Mouse (Mus musculus): ENCODE results near the gene Tbx21. TPM values are rescaled to one million over a fixed set of nuclear protein-coding genes. Genes with fewer than 3 reads are reported as not detected.

Tbx21 gene
- polyA plus RNA-seq, 1 experiment from 2014 or later: not detected

GRCm38 (mm10) chr11:97127470-97128223 lies 12.5 kb upstream of the Tbx21 start:
- WGBS: 22% methylated on average over 19 of the region's 19 CpGs

GRCm38 (mm10) chr11:97126645-97127468 lies 11.7 kb upstream of the Tbx21 start:
- H3K9me3 ChIP-seq (ENCODE audit: control insufficient read depth, low read length): no peaks in the 10 kb centered on the region
- no peak overlapping the region for H3K27ac ChIP-seq (ENCODE audit: low read depth, low read length)
- peak overlapping the region; percentile 61 for H3K9ac ChIP-seq (ENCODE audit: low read depth, low read length)
- peaks cover 10% of the 10 kb centered on the region; the same call in 1 of the 2 replicates for H3K27me3 ChIP-seq (replicated peaks; ENCODE audit: control insufficient read depth, insufficient read depth, low read length)
- H3K4me1 ChIP-seq (replicated peaks; ENCODE audit: control insufficient read depth, insufficient read depth, low read length): peaks cover 9% of the 10 kb centered on the region; the same call in 1 of the 2 replicates
- H3K36me3 ChIP-seq (ENCODE audit: control insufficient read depth, insufficient read depth, low read length): no peaks in the 10 kb centered on the region
- peak; percentile 69 for DNase-seq (ENCODE audit: low spot score)
- H3K4me2 ChIP-seq: peak overlapping the region; percentile 91
- ATAC-seq (replicated peaks; ENCODE audit: low FRiP score): peak; percentile 82
- 3% methylated on average over 32 of the region's 32 CpGs for WGBS
- H3K4me3 ChIP-seq (ENCODE audit: low read depth, low read length): peak overlapping the region; percentile 58

More at GRCm38 (mm10) chr11:97127470-97128223, 12.5 kb upstream of the Tbx21 start:
- Histone ChIP-seq H3K9ac (ENCODE audit: low read depth, low read length) (peak overlapping the region; percentile 61), H3K4me3 (ENCODE audit: low read depth, low read length) (peak overlapping the region; percentile 58), H3K27ac (ENCODE audit: low read depth, low read length) (no peak overlapping the region), H3K4me1 (replicated peaks; ENCODE audit: control insufficient read depth, insufficient read depth, low read length) (peaks cover 9% of the 10 kb centered on the region; the same call in 1 of the 2 replicates), H3K36me3 (ENCODE audit: control insufficient read depth, insufficient read depth, low read length) (no peaks in the 10 kb centered on the region), H3K9me3 (ENCODE audit: control insufficient read depth, low read length) (no peaks in the 10 kb centered on the region), H3K4me2 (peak overlapping the region; percentile 91), H3K27me3 (replicated peaks; ENCODE audit: control insufficient read depth, insufficient read depth, low read length) (peaks cover 12% of the 10 kb centered on the region; the same call in 1 of the 2 replicates)
- ATAC-seq (replicated peaks; ENCODE audit: low FRiP score) (no peak), DNase-seq (ENCODE audit: low spot score) (no peak)

GRCm38 (mm10) chr11:97124266-97125036 lies 9.3 kb upstream of the Tbx21 start:
- Histone ChIP-seq H3K9me3 (ENCODE audit: control insufficient read depth, low read length) (no peaks in the 10 kb centered on the region), H3K27me3 (replicated peaks; ENCODE audit: control insufficient read depth, insufficient read depth, low read length) (peaks cover 17% of the 10 kb centered on the region), H3K36me3 (ENCODE audit: control insufficient read depth, insufficient read depth, low read length) (no peaks in the 10 kb centered on the region), H3K9ac (ENCODE audit: low read depth, low read length) (no peak overlapping the region), H3K4me1 (replicated peaks; ENCODE audit: control insufficient read depth, insufficient read depth, low read length) (peaks cover 18% of the 10 kb centered on the region), H3K4me2 (no peak overlapping the region), H3K27ac (ENCODE audit: low read depth, low read length) (no peak overlapping the region), H3K4me3 (ENCODE audit: low read depth, low read length) (no peak overlapping the region)
- WGBS: 61% methylated on average over 10 of the region's 10 CpGs
- DNase-seq (ENCODE audit: low spot score) (no peak), ATAC-seq (replicated peaks; ENCODE audit: low FRiP score) (no peak)

DNA sequence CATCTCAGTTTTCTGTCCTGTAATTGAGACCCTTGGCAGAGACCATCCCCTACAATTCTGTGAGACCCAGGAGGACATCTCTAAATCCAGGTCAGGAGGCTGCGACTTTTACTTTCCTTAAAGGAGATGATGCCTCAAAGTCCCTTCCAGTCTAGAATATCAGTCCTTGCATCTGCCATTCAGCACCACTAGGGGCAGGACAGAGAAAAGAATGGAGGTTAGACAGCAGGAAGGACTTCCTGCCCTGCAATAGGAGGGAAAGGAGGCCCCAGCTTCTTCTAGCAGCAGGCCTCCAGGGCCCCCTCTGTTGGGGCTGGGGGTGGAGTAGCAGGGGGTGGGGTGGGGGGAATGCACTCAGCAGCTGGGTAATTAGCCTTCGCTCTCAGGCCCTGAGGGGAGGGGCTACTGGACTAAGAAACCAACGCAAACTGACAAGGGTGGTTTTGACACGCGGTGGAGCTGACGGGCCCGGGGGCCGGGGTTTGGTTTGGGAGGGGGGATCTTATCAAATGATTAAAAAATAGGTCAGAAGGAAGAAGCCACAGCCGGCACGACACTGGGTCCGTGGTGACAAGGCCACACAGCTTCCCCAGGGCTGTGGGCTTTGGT lies 8.3 kb upstream of the Tbx21 start:
- Histone ChIP-seq H3K27ac (ENCODE audit: low read depth, low read length) (no peak overlapping the region), H3K4me1 (replicated peaks; ENCODE audit: control insufficient read depth, insufficient read depth, low read length) (peaks cover 18% of the 10 kb centered on the region), H3K4me3 (ENCODE audit: low read depth, low read length) (no peak overlapping the region), H3K9ac (ENCODE audit: low read depth, low read length) (no peak overlapping the region), H3K4me2 (peak overlapping the region; percentile 36), H3K36me3 (ENCODE audit: control insufficient read depth, insufficient read depth, low read length) (no peaks in the 10 kb centered on the region), H3K9me3 (ENCODE audit: control insufficient read depth, low read length) (no peaks in the 10 kb centered on the region), H3K27me3 (replicated peaks; ENCODE audit: control insufficient read depth, insufficient read depth, low read length) (peaks cover 28% of the 10 kb centered on the region)
- no peak for ATAC-seq (replicated peaks; ENCODE audit: low FRiP score)
- WGBS: 10% methylated on average over 11 of the region's 11 CpGs
- no peak for DNase-seq (ENCODE audit: low spot score)

GRCm38 (mm10) chr11:97120641-97121040 lies 5.5 kb upstream of the Tbx21 start:
- no peak overlapping the region; the same call in 1 of the 2 replicates for H3K9ac ChIP-seq (ENCODE audit: low read depth, low read length)
- no peak overlapping the region for H3K27ac ChIP-seq (ENCODE audit: low read depth, low read length)
- ATAC-seq (replicated peaks; ENCODE audit: low FRiP score) (no peak), DNase-seq (ENCODE audit: low spot score) (no peak)
- H3K9me3 ChIP-seq (ENCODE audit: control insufficient read depth, low read length): no peaks in the 10 kb centered on the region
- H3K4me2 ChIP-seq: no peak overlapping the region
- WGBS: 44% methylated on average over 3 of the region's 3 CpGs
- peaks cover 13% of the 10 kb centered on the region for H3K4me1 ChIP-seq (replicated peaks; ENCODE audit: control insufficient read depth, insufficient read depth, low read length)
- no peaks in the 10 kb centered on the region for H3K36me3 ChIP-seq (ENCODE audit: control insufficient read depth, insufficient read depth, low read length)
- H3K4me3 ChIP-seq (ENCODE audit: low read depth, low read length): no peak overlapping the region
- peaks cover 51% of the 10 kb centered on the region for H3K27me3 ChIP-seq (replicated peaks; ENCODE audit: control insufficient read depth, insufficient read depth, low read length)

DNA sequence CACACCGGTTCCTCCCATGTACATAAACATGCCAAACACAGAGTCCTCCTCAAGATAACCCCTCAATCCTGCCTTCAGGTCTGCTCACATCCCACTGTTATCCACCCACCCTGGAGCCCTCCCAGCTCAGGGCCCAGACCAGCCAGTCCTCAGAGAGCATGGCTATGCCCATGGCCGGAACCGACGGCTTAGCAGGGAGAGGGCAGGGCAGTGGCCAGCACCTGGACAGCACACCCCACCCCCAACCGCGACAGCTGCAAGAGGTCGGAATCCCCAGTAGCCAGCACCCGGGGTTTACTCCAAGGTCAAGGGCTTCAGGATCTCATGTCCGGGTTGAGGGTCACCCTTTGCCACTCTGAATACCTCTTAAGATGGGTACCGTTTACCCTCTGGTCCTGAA lies 5.1 kb upstream of the Tbx21 start:
- Histone ChIP-seq H3K27ac (ENCODE audit: low read depth, low read length) (no peak overlapping the region), H3K27me3 (replicated peaks; ENCODE audit: control insufficient read depth, insufficient read depth, low read length) (peaks cover 56% of the 10 kb centered on the region), H3K4me3 (ENCODE audit: low read depth, low read length) (no peak overlapping the region), H3K4me1 (replicated peaks; ENCODE audit: control insufficient read depth, insufficient read depth, low read length) (peaks cover 13% of the 10 kb centered on the region), H3K9ac (ENCODE audit: low read depth, low read length) (no peak overlapping the region), H3K36me3 (ENCODE audit: control insufficient read depth, insufficient read depth, low read length) (no peaks in the 10 kb centered on the region), H3K9me3 (ENCODE audit: control insufficient read depth, low read length) (no peaks in the 10 kb centered on the region), H3K4me2 (no peak overlapping the region)
- no peak for DNase-seq (ENCODE audit: low spot score)
- WGBS: 54% methylated on average over 10 of the region's 10 CpGs
- no peak for ATAC-seq (replicated peaks; ENCODE audit: low FRiP score)

DNA sequence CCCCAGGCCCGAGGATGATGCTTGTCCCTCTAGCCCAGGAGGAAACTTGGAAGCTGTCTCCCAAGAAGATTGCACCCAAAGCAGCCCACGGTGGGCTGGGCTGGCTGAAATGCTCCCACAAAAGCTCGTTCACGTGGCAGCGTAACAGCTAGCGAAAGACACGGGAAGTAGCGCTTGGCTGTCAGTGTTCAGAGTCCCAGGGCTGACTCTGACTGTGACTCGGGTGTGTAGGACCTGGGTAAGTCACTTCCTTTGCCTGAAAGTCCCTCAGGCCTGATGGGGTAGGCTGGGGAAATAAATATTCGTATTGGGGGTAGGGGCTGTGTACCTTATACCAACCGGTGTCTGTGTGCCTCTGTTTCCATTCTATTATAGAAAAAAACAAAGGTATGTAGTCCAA lies 666 bp upstream of the Tbx21 start:
- peaks cover 16% of the 10 kb centered on the region for H3K4me1 ChIP-seq (replicated peaks; ENCODE audit: control insufficient read depth, insufficient read depth, low read length)
- peak overlapping the region; percentile 62 for H3K4me2 ChIP-seq
- no peak overlapping the region for H3K27ac ChIP-seq (ENCODE audit: low read depth, low read length)
- ATAC-seq (replicated peaks; ENCODE audit: low FRiP score) (no peak), DNase-seq (ENCODE audit: low spot score) (no peak)
- H3K9me3 ChIP-seq (ENCODE audit: control insufficient read depth, low read length): no peaks in the 10 kb centered on the region
- 8% methylated on average over 11 of the region's 11 CpGs for WGBS
- H3K36me3 ChIP-seq (ENCODE audit: control insufficient read depth, insufficient read depth, low read length): no peaks in the 10 kb centered on the region
- peak overlapping the region; percentile 39; the same call in 1 of the 2 replicates for H3K4me3 ChIP-seq (ENCODE audit: low read depth, low read length)
- H3K9ac ChIP-seq (ENCODE audit: low read depth, low read length): no peak overlapping the region
- peaks cover 86% of the 10 kb centered on the region for H3K27me3 ChIP-seq (replicated peaks; ENCODE audit: control insufficient read depth, insufficient read depth, low read length)

Measured in liver, embryonic 11.5 days (tissue).